Mouse (Mus musculus) ES-Bruce4 (cell line): Measurements from ENCODE around the gene Kcnip4.

Experiments used
- CTCF ChIP-seq: IDR thresholded peaks from one replicate; pipeline ENCODE4 v1.8.1; 2011; ENCODE audit warnings: low read depth, low read length
- EP300 ChIP-seq: IDR thresholded peaks from 2 replicates; pipeline ENCODE4 v1.6.1; 2011; ENCODE audit warnings: low read depth, low read length; ENCODE audit not compliant: insufficient read depth
- POLR2A ChIP-seq: IDR thresholded peaks from one replicate; pipeline ENCODE4 v1.8.1; 2011; ENCODE audit warnings: low read length; ENCODE audit not compliant: insufficient read depth

- no peak for TF ChIP-seq POLR2A
- TF ChIP-seq CTCF = no peak
- no peak for TF ChIP-seq EP300
These were observed 806.5 kb downstream of the Kcnip4 start for GRCm38 (mm10) chr5:48718166-48718565.
